Mouse (Mus musculus): Measurements from ENCODE around the gene Sprtn. TPM values are rescaled to one million over a fixed set of nuclear protein-coding genes. Genes with fewer than 3 reads are reported as not detected.
A peak's percentile ranks its signal among the peaks of the same experiment; 100 is the strongest.

Sprtn gene
- polyA plus RNA-seq, 1 experiment: 9.5 TPM

DNA sequence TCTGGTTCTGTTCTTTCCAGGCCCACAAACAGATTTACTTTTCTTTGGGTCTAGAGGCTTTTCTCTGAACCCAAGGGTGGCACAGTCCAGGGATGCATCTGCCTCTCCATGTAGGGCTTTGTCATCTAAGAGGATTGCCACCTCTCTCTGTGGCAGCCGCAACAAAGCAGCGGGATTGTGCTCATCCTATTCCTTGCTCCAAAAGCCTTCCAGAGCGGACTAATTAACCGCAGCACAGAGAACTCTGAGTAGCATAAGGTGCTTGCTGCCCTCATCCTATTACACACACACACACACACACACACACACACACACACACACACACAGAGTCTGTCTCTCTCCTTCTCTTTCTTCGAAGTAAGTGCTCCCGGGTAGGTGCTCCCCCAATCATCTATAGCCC, 46.1 kb downstream of the Sprtn start:
- no peak overlapping the region for H3K27ac ChIP-seq (ENCODE audit: insufficient read depth, low read depth, low read length)
- peaks cover 10% of the 10 kb centered on the region for H3K4me1 ChIP-seq (ENCODE audit: control insufficient read depth, insufficient read depth, low read length)
- DNase-seq: no peak
- TF ChIP-seq POLR2A (IDR thresholded peaks at IDR 0.05; ENCODE audit: low read depth, low read length) (no peak), CTCF (conservative IDR thresholded peaks at IDR 0.05; ENCODE audit: insufficient read depth, insufficient read length, low read depth, low read length) (no peak)
- no peak overlapping the region for H3K4me3 ChIP-seq (ENCODE audit: insufficient read depth, low read depth, low read length)
- H3K27me3 ChIP-seq (replicated peaks; ENCODE audit: control insufficient read depth, insufficient read depth, low read length): no peaks in the 10 kb centered on the region
- no peaks in the 10 kb centered on the region for H3K36me3 ChIP-seq (ENCODE audit: control insufficient read depth, insufficient read depth, low read length)
- 97% methylated on average over 6 of the region's 6 CpGs for WGBS

DNA sequence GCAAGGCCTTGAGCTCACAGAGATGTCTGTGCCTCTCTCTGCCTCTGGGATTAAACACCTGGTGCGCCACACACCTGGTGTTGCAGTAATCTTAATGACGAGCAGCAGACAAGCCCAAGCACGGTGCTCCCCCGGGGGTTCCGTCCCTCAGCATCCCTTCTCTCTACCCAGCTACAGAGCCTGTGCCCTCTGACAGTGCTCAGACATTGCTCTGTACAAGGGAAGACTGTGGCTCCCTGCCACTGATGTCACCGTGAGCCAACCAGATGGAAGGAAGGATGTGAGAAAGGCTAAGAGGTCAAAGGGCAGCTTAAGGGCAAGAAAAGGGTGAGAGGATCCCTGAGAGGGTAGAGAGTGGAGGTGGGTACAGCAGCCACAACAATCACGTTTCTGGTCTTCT, 46.7 kb downstream of the Sprtn start:
- Histone ChIP-seq H3K4me1 (ENCODE audit: control insufficient read depth, insufficient read depth, low read length) (peaks cover 10% of the 10 kb centered on the region), H3K27me3 (replicated peaks; ENCODE audit: control insufficient read depth, insufficient read depth, low read length) (no peaks in the 10 kb centered on the region), H3K36me3 (ENCODE audit: control insufficient read depth, insufficient read depth, low read length) (no peaks in the 10 kb centered on the region), H3K4me3 (ENCODE audit: insufficient read depth, low read depth, low read length) (no peak overlapping the region), H3K27ac (ENCODE audit: insufficient read depth, low read depth, low read length) (no peak overlapping the region)
- DNase-seq: peak; percentile 39
- WGBS: 70% methylated on average over 7 of the region's 7 CpGs
- TF ChIP-seq POLR2A (IDR thresholded peaks at IDR 0.05; ENCODE audit: low read depth, low read length) (no peak), CTCF (conservative IDR thresholded peaks at IDR 0.05; ENCODE audit: insufficient read depth, insufficient read length, low read depth, low read length) (no peak)

DNA sequence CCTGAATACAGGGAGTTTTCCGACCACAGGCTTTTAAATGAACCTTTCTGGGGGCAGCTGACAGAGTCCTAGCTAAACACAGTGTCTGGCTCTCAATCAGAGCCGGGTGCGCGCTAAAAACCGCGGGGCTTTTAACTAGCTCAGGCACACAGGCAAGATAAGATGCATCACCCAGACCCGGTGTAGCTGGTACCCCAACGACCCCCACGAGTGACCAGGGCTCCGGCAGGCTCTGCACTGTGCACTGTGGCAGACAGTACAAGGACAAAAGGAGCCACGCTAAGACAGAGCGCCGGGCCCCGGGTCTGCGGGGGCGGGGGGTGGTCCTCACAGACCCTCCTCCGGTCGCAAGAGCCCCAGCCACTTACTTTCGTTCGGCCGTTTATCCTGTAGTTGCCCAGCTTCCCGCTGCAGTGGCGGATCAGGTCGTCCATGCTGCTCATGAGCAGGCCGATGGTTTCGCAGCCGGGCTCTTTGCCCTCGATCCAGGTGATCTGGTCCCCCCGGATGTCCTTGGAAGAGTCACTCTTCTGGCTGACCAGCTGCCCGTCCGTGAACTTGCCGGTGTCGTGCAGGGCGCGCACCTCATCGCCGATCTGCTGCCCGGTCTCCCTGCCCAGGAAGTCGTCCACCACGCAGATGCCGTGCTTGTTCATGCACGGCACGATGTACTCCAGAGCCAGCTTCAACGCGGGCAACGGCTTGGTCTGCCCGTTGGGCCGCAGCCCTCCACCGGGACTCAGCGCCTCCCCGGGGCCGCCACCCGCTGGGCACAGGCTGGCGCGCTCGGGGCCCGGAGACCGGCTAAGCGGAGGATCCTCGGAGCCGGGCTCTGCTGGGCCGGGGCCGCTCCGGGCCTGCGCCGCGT, 50.4 kb downstream of the Sprtn start:
- H3K27me3 ChIP-seq (replicated peaks; ENCODE audit: control insufficient read depth, insufficient read depth, low read length): no peaks in the 10 kb centered on the region
- under 1% methylated on average over 65 of the region's 67 CpGs for WGBS
- no peaks in the 10 kb centered on the region for H3K36me3 ChIP-seq (ENCODE audit: control insufficient read depth, insufficient read depth, low read length)
- peak overlapping the region; percentile 68 for H3K4me3 ChIP-seq (ENCODE audit: insufficient read depth, low read depth, low read length)
- H3K4me1 ChIP-seq (ENCODE audit: control insufficient read depth, insufficient read depth, low read length): peaks cover 10% of the 10 kb centered on the region
- no peak for TF ChIP-seq CTCF (conservative IDR thresholded peaks at IDR 0.05; ENCODE audit: insufficient read depth, insufficient read length, low read depth, low read length)
- TF ChIP-seq POLR2A (IDR thresholded peaks at IDR 0.05; ENCODE audit: low read depth, low read length): no peak
- DNase-seq: peak; percentile 65
- peak overlapping the region; percentile 37 for H3K27ac ChIP-seq (ENCODE audit: insufficient read depth, low read depth, low read length)

DNA sequence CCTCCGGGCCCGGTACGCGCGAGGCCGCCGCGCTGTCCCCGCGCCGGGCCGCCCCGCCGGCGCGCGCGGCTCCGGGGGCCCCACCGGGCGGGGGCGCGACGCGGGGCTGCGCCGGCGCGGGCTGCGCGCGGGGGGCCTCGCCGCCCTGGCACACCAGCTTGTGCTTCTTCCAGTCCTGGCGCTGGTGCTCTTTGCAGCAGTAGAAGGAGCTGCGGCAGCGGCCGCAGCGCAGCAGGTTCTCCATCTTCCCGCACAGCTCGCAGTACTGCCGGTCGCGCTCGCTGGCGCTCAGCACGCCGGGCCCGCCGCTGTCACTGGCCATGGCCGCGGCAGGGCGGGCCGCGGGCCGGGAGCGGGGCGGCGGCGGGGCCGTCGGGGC, 51.0 kb downstream of the Sprtn start:
- Histone ChIP-seq H3K27ac (ENCODE audit: insufficient read depth, low read depth, low read length) (peak overlapping the region; percentile 69), H3K4me3 (ENCODE audit: insufficient read depth, low read depth, low read length) (peak overlapping the region; percentile 68), H3K4me1 (ENCODE audit: control insufficient read depth, insufficient read depth, low read length) (peaks cover 10% of the 10 kb centered on the region), H3K36me3 (ENCODE audit: control insufficient read depth, insufficient read depth, low read length) (no peaks in the 10 kb centered on the region), H3K27me3 (replicated peaks; ENCODE audit: control insufficient read depth, insufficient read depth, low read length) (no peaks in the 10 kb centered on the region)
- TF ChIP-seq POLR2A (IDR thresholded peaks at IDR 0.05; ENCODE audit: low read depth, low read length): no peak
- no peak for TF ChIP-seq CTCF (conservative IDR thresholded peaks at IDR 0.05; ENCODE audit: insufficient read depth, insufficient read length, low read depth, low read length)
- 6% methylated on average over 62 of the region's 62 CpGs for WGBS
- no peak for DNase-seq

DNA sequence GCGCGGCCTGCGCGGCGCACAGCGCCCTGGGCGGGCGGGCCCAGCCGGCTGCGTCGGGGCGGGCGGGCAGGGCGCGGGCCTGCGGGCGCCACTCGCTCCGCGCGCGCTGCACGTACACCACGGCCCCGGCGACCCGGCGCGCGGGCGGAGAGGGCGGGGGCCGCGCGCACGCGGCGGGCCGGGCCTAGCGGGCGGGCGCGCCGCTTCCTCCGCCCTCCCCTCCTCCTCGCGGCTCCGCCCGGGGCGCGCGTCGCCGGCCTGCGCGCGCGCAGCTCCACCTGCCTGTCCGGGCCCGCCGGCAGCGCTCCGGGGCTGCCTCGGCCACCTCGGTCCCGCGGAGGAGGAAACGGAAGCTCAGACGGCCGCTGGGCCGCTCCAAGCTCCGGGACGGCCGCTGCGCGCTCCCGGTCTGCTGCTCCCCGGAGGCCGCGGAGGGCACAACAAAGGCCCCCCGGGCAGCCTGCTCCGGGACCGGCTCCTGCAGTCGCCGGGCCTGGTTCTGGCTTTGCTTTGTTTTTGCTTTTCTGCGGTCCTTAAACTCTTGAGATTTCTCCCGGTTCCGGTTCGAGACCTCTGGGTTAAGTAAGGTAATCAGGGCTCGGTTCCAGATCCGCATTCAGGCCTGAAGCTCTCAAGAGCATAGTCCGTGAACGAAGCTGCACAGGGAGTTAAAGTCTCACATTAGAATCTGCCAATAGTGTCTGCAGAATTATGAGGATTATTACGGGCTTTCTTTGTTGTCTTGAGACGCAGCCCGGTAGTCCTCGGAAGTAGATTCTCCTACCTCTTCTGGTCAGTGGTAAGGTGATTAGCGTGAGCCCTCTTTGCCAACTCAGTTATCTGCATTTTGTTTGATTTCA, 51.8 kb downstream of the Sprtn start, which contains the start of gene Egln1:
Gene Egln1, minus strand, starts transcription at position 116 of the 860 bp plus-strand sequence.
- Histone ChIP-seq H3K36me3 (ENCODE audit: control insufficient read depth, insufficient read depth, low read length) (no peaks in the 10 kb centered on the region), H3K27me3 (replicated peaks; ENCODE audit: control insufficient read depth, insufficient read depth, low read length) (no peaks in the 10 kb centered on the region), H3K4me3 (ENCODE audit: insufficient read depth, low read depth, low read length) (peak within 1 kb of the TSS; percentile 68), H3K4me1 (ENCODE audit: control insufficient read depth, insufficient read depth, low read length) (peaks cover 10% of the 10 kb centered on the region), H3K27ac (ENCODE audit: insufficient read depth, low read depth, low read length) (peak within 1 kb of the TSS; percentile 96)
- DNase-seq: peak; percentile 90
- WGBS: 9% methylated on average over 89 of the region's 98 CpGs
- TF ChIP-seq POLR2A (IDR thresholded peaks at IDR 0.05; ENCODE audit: low read depth, low read length): peak; percentile 48
- TF ChIP-seq CTCF (conservative IDR thresholded peaks at IDR 0.05; ENCODE audit: insufficient read depth, insufficient read length, low read depth, low read length): no peak

DNA sequence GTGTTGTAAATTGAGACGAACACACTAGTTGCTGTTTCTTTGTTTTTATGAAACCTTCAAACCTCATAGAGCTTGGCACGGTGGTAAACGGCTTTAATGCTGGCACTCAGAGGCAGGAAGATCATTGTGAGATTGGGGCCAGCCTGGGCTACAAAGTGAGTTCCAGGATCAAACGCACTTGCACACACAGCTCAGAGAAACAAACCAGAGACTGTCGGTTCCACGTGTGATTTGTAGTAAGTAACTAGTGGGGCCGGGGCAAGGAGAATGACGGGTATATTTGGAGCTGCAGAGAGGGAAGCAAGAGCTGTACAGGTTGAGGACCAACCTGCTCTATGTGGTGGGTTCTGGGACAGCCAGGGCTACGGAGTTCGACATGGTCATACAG, 52.4 kb downstream of the Sprtn start:
- peaks cover 10% of the 10 kb centered on the region for H3K4me1 ChIP-seq (ENCODE audit: control insufficient read depth, insufficient read depth, low read length)
- no peak for TF ChIP-seq POLR2A (IDR thresholded peaks at IDR 0.05; ENCODE audit: low read depth, low read length)
- no peak for TF ChIP-seq CTCF (conservative IDR thresholded peaks at IDR 0.05; ENCODE audit: insufficient read depth, insufficient read length, low read depth, low read length)
- H3K36me3 ChIP-seq (ENCODE audit: control insufficient read depth, insufficient read depth, low read length): no peaks in the 10 kb centered on the region
- WGBS: 16% methylated on average over 10 of the region's 10 CpGs
- H3K4me3 ChIP-seq (ENCODE audit: insufficient read depth, low read depth, low read length): peak overlapping the region; percentile 68
- no peaks in the 10 kb centered on the region for H3K27me3 ChIP-seq (replicated peaks; ENCODE audit: control insufficient read depth, insufficient read depth, low read length)
- peak overlapping the region; percentile 96 for H3K27ac ChIP-seq (ENCODE audit: insufficient read depth, low read depth, low read length)
- DNase-seq: no peak

DNA sequence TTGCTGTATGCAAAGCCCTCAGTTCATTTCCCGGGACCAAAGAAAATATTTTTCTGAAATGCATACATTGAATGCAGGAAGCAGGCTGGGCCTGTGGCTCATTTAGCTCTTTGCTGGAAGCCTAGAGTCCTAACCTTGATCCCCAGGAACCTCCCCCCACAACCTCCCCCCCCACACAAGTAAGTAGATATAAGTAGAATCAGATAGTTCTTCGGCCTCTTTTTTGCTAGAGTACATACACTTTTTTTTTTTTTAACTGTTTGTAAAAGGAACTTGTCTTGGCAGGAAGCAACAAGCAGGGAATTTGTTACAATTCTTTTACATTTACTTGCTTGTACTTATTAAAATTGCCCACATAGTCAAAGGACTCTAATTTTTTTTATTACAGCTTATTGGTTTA, 53.2 kb downstream of the Sprtn start:
- Histone ChIP-seq H3K4me3 (ENCODE audit: insufficient read depth, low read depth, low read length) (no peak overlapping the region), H3K4me1 (ENCODE audit: control insufficient read depth, insufficient read depth, low read length) (peaks cover 10% of the 10 kb centered on the region), H3K27me3 (replicated peaks; ENCODE audit: control insufficient read depth, insufficient read depth, low read length) (no peaks in the 10 kb centered on the region), H3K27ac (ENCODE audit: insufficient read depth, low read depth, low read length) (no peak overlapping the region), H3K36me3 (ENCODE audit: control insufficient read depth, insufficient read depth, low read length) (no peaks in the 10 kb centered on the region)
- no peak for DNase-seq
- no peak for TF ChIP-seq POLR2A (IDR thresholded peaks at IDR 0.05; ENCODE audit: low read depth, low read length)
- no peak for TF ChIP-seq CTCF (conservative IDR thresholded peaks at IDR 0.05; ENCODE audit: insufficient read depth, insufficient read length, low read depth, low read length)
- WGBS: 72% methylated on average over 2 of the region's 2 CpGs
